Mouse (Mus musculus) gonadal fat pad, adult 2 months (tissue): ENCODE measurements around the gene Ppp6r2. TPM values are rescaled to one million over a fixed set of nuclear protein-coding genes. Genes with fewer than 3 reads are reported as not detected.

Source experiments
- DNase-seq: peaks from one replicate; pipeline ENCODE4 v3.0.0-alpha.2; 2012; ENCODE audit warnings: low read depth
- polyA plus RNA-seq: library from polyadenylated mRNA; depleted of rRNA; stranded (reverse); fragments of >200 nt; gene quantifications from 2 replicates; pipeline ENCODE4 v1.2.3, GENCODE M21; 2012

The Ppp6r2 gene
- polyA plus RNA-seq, 1 experiment: 89.2 TPM

DNA sequence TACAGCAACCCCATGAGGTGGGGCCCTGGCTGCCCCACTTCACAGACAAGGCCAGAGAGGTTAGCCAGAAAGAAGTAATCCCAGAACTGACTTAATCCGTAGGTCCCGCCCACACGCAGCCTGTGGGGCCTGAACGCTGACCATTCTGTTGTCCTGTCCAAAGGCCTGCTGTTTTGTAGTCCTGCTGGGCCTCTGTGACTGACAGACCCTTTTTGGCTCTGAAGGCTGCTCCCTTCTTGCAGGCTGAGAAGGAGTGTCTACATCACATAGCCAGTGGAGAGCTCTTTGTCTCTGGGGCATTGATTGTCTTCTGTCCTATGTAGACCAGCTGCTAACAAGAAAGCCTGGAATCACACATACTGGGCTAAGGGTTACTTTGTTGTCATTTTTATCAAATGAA lies 44.0 kb downstream of the Ppp6r2 start:
- no peak for DNase-seq

DNA sequence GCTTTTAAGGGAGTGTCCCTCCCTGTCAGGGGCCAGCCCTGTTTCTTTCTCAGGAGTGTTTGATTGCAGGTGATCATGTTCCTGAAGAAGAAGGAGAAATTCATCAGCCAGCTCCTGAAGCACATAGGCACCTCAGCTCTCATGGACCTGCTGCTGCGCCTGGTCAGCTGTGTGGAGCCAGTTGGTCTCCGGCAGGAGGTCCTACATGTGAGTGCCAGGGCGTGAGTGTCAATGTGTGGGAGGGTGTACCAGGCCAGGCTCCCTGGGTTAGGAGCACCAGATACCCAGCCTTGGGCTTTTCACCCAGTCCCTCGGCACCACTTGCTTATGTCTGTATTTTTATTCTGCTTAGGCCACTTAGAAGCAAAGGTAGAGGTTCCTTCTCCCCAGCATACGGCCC lies 47.6 kb downstream of the Ppp6r2 start:
- no peak for DNase-seq

DNA sequence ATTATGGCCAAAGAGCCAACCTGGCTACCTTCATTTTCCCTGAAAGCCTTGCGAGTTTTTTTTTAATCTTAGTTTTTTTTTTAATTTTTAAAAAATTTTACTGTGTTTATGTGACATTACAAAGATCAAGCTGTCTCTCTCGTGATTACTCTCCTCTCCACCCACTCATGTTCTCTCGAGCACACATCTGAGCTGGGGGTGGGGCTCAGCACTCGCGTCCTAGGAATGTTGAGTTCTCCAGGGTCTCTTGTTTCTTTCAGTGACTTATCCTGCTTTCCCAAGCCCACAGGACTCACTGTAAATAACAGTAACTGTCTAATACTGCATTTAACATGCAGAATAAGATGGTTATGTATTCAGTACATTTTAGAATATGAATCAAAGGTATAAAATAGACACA lies 53.1 kb downstream of the Ppp6r2 start:
- no peak for DNase-seq

DNA sequence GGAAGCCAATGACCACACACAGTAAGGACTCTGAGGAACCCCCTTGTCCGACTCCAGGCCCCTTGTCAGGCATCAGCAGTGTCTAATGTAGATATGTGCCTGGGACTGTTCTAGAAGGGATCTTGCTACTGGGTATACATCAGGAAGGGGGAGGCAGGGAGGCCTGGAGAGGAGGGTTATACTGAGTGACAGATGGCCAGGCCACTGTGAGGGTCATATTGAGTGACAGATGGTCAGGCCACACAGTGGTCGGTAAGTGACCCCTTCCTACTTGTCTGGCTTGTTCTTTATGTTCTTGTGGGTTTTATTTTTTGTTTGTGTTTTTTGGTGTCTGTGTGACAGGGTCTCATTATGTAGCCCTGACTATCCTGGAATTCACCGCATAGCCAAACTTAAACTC lies 64.1 kb downstream of the Ppp6r2 start:
- no peak for DNase-seq

DNA sequence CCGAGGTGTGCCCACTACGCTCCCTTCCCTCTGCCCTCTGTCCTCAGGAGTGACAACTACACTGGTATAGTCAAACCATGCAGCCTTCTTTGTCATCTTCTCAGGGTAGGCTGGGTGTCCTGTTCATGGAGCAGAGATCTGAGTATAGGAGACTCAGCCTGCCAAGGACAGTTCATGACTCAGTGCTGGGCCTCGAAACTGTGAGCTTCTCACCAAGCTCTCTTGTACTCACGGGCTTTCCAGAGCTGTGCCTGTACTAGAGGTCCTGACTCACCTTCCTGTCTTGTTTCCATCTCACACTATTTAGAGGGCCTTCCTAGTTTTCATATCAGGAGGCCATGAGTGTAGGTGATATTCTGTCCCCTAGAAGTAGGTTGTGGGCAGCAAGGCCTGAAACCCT lies 66.0 kb downstream of the Ppp6r2 start:
- no peak for DNase-seq

DNA sequence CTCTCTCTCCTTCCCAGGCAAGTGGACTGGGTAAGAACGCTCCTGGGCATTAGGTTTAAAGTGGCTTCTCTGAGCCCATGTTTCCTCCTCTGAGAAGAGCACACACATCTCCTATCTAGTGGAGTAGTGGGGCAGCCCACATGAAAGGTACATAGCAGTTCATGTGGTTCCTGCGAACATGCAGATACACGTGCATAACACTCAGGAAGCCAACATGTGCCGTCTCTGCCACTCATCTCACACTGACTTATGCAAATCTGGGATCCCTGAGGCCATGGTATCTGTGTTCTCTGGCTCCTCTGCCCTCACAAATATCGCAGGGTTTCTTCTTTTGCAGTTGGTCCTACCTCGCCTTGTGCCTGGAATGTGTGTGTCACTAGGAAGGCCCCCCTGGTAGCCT lies 71.2 kb downstream of the Ppp6r2 start:
- no peak for DNase-seq

DNA sequence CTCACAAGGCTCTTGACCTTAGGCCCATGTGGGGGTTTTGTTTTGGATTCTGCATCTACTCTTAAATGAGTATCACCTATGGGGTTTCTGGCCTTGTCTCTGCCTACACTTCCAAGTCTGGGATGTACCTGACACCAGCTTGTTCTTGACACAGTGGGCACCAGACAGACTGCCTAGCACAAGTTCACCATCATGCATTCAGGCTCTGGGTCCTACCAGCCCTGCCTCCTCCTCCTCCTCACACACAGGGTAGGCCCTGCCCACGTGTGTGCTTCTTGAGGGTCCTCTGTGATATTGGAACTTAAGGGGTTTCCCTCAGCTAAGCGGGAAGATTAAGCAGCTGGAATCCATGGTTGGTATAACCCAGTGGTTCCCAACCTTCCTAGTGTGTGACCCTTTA lies 72.7 kb downstream of the Ppp6r2 start:
- DNase-seq: no peak

DNA sequence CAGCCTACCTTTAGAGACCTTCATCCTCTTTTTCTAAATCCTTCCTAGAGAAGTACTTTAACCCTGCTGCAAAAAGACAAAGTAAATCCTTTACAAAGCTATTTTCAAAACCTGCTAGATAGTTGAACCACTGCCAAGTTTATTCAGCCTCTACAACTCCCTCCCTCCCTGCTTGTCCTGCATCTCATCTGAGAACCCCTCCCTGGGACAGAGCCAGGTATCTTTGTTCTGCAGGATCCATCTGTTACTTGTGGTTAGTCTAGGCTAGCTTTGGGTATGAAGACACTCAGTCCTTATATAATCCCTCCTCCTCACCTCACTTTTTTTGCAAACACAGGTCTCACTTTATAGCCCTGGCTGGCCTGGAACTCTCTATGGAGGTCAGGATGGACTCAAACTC lies 73.7 kb downstream of the Ppp6r2 start:
- no peak for DNase-seq

DNA sequence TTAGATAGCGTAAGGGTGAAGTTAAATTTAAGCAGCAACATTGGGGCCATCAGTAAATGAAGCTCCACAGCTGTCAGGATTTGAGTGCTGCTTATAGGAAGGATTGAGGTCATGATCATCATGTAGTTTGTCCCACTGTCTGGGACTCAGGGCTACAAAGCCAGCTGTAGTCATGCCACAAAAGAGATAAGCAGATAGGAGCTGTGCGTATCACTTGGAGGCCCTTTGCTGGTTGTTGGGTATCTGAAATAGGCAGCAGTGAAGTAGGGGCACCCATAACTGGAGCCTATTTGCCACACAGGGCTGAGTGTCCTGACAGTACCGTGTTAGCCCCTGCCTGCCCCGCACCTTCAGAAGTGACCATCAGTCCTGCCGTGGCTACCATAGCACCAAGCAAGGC lies 74.1 kb downstream of the Ppp6r2 start:
- no peak for DNase-seq

DNA sequence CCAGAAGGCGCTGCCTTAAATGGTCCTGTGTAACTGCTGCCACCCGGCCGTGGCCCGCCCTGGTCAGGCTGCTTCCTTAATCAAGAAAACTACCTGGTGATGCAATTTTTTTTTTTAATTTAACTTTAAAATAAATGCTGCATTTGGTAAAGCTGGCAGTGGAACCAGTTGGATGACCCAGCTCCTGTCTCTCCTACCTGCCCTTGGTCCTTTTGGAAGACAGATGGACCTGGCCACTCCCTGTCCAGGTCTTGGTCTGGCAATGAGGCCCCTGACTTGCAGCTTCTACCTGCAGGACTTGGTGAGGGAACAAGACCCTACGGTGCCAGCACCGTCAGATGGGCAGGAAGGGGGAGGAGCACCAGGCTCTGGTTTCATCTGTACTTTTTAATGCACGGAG lies 74.8 kb downstream of the Ppp6r2 start:
- DNase-seq: no peak

DNA sequence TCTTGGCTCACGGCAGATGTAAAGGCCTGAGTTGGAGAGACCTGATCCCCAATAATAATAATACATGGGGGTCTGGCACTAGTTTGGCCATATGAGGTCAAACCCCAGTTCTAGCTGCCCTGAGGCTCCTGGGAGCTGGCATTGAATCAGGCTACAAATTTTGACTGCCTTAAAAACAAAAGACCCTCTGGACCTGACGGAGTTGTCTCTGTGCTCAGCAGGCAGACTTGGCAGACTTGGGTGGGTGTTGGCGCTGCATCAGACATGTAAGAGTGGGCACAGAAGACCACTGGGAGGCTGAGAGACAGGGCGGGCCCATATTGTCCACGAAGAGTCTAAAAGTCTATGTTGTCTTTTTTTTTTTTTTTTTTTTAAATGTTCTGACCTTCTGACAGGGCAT lies 75.2 kb downstream of the Ppp6r2 start:
- no peak for DNase-seq

DNA sequence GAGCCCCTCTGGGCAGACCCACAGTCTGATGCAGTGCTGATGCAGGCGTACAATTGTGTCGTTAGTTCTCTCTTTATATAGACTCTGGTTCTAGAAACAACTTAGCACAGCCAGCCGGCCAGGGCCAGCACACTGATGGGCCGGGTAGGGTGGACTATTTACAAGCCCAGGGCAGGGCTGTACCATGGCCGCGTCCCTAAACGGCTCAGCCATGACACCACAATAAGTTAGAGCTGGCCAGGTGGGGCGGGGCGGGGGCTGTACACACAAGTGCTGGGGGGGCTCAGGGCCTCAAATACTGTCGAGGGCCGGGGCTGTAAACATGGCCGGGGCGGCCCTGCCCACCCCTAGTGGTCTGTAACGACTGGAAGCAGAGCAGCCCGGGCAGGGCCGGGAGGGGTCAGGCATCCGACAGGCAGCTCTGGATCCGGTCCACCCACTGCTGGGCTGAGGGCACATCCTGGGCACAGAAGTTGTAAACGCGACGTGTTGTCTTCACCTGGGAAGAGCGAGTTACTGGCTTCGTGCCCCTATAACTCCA lies 76.9 kb downstream of the Ppp6r2 start:
- DNase-seq: no peak

DNA sequence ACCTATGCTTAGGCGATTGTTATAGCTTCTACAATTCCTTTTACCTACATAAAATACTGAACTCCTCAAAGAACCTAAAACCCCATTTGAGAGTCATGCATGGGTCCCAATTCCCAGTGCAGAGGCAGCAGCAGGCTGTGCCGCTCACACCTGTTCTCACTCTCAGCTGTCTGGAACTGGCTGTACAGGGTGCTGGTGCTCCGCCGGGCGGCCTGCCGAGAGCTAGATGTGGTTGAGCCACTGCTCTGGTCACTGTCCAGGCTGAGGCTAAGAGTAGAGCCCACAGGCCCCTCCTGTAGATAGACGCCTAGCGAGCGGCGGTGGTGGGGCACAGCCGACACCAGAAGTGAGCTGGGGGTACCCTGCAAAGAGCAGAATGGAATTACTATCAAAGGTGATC lies 78.1 kb downstream of the Ppp6r2 start:
- no peak for DNase-seq

DNA sequence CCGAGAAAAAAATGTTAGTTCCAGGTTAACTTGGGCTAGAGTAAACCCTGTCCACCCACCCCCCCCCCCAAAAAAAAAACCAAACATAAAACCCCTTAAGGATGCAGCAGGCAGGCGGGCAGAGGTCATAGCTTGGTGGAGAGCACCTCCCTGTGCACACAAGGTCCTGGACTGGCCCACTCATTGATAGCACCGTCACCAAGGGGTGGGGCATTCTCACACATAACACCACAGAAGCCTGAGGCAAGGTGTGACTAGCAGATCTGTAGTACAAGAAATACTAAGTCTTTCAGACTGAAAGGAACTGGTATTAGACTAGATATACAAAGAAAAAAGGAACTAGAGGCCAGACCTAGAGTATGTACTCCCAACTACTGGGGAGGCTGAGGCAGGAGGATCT lies 80.2 kb downstream of the Ppp6r2 start:
- DNase-seq: no peak

DNA sequence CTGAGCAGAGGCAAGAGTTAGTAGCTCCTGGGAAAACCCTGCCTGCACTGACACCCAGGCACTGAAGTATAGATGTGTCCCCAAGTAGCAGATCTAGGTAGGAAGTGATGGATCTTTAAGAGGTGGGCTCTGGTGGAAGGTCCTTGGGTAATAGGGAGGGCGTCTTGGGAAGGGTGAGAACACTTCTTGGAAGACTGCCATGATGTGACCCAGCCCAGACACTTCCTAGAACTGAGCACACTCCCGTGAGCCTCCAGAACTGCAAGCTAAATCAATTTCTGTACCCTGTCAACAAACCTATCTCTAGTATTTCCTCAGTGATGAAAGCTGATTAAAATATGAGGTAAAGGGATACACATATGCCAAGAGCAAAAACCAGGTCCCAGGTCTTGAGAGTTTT lies 81.4 kb downstream of the Ppp6r2 start:
- no peak for DNase-seq

DNA sequence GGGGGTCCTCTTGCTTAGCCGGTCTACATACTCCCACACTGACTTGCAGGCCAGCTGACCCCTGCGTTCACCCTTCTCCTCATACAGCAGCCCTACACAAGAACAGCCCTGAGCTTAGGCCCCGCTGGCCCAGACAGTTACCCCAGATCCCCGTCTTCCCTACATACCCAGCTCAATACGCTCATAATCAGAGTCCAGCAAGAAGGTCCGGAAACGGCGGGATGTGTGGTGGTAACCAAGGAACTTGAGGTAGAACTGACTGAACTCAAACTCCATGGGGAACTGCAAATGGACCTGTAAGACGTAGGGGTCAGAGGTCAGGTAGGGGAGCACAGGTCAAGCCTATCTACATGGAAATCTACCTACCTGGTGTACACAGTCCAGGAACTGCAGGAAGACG lies 82.4 kb downstream of the Ppp6r2 start:
- DNase-seq: no peak

DNA sequence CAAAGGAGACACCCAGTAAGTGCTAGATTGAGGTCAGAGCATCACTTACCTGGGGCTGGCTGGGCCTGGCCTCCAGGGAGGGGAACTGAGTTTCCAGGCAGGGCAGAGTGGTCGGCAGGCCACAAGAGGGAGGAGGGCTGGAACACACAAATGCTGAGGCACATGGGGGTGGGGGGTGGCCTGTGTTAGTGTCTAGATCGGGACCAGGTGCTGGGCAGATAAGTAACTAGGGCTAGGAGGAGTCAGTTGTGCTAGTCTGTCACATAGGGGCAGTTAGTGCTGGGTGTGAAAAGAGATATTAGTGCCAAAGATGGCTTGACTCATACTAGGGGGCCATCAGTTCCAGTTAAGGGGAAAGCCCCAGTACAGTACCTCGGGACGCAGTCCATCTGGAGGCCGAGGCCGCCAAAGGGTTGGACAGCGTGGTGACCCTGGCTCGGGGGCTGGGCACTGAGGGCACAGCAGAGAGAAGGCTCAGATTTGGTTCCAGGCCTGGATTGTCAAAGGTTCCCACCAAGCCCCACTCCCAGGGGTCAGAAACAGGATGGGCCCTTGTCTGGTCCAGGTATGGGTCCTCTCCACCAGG lies 84.3 kb downstream of the Ppp6r2 start:
- no peak for DNase-seq

DNA sequence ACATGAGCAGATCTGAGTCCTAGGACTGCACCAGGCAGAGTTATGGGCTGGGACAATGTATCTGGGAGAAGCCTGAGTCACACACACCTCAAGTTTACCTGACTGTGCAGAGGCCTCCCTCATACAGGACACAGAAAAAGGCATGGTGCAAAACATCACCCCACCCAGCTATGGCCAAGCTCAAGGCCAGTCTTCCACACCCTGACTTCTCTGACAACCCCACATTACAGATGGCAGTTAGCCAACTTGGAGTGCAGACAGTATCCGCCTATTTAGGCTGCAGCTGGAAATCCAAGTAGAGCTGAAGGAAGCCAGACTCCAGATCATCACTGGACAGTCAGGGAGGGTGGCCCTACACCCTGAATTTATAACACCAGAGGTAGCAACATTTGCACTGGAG lies 85.1 kb downstream of the Ppp6r2 start:
- no peak for DNase-seq

DNA sequence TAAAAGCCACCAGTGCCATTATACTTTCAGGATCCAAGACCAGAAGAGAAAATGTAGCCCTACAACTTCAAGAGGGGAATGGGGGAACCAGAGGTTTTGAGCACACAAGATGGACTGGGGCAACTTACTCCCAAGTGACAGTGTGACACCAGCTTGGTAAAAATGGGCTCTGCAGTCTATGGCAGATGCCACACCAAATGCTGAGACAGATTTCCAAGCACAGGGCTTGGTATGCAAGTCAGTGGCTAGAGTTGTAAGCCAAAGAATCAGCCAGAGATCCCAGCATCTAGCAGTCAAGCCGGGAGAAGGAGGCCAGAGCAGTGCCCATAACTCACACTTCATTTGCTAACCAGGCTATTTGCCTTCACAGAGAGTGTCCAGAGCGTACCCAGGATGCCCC lies 86.3 kb downstream of the Ppp6r2 start:
- no peak for DNase-seq

DNA sequence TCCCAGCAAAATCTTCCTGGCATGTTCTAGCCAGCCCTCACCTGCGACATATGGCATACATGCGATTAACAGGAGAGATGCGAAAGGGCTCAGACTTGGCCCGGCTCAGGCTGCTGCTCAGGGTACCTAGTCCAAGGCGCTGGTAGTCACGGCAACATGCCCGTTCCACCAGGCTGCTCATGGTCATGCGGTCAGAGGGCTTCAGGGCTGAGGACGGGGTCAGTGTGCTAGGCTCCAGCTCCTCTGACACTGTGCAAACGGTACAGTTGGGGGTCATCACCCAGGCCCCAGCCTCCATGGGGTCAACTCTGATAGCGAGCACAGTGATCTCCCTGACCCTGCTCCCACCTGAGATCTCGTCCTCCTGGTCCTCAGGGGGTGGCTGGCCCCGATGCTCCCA lies 88.8 kb downstream of the Ppp6r2 start:
- no peak for DNase-seq

DNA sequence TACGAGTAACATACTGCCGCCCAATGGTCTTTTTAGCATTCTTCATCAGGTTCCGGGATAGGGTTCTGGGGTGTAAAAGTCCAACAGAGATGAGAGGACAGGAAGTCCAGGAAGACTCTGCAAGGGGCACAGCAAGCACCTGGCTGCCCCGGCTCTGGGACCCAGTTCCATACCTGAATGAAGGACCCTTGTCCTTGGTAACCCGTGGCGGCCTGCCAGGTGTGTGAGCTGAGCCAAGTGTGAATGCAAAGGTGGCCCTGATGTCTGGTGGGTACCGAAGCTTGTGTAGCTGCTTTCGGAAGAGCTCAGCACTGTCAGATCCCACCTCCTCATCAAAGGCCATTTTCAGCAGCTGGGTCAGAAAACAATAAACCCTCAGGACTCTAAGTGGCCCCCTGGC lies 89.2 kb downstream of the Ppp6r2 start:
- DNase-seq: no peak

DNA sequence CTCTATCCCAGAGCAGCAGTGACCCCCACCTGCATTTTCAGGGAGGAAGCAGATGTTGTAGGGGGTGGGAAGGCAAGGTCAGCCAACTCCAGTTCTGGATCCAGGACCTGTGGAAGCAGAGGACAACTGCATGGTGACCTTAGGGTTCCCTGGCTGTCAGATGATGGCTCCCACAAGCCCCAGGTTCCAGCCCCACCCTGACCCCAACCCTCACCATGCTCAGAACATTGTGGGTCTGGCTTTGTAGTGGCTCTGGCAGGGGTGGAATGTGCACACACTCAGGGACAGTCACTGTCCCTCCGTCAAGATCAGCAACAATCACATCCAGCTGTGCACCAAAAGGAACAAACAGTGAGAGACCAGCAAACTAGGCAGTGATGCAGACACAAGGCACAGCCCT lies 94.6 kb downstream of the Ppp6r2 start:
- no peak for DNase-seq

DNA sequence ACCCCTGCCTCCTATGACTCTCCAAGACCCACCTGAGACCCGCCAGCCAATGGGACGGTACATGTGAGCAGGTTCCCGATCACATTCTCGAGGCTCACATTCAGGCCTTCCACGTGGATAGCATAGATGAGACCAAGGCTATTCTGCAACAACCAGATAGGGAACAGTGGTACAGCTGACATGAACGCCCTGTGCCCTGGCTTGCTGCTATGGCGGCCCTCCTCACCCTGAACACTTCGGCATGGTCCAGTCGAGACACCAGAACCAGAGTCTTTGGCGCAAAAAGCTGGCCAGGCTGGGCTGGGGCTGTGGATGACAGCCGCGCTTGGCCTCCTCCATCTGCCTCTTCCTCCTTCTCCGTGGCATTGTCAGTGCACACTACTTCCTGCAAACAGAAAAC lies 96.1 kb downstream of the Ppp6r2 start:
- DNase-seq: no peak

DNA sequence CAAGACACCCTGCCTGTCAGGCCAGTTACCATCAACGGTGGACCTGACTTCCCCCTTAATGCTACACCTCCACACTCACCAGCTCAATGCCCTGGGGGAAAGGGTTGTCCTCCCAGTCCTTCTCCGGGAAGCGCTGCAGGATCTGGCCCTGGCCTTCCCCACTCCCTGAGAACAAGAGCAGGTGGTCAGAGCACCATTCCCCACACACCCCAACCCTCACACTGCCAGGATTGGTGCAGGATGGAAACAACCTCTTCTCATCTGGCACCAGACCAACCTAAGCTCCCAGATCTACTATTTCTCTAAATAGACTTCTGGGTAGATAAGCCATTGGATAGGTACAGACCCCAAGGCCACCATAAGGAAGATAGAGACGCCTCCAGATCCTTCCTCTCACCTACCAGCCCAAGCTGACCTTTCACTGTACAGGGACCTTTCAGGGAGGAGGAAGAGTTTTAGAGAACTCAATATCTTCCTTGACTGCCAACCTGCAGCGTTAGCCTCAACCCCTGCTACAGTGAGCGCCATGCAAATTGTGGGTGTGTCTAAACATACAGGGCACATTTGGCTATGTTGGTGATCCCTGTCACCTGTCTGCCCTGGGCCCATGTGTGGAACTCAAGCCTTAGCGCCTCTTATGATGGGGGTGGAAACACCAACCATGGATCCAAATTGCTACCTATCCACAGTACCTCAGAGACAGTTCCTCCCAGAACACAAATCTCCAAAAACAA lies 97.2 kb downstream of the Ppp6r2 start:
- no peak for DNase-seq
